9 mouse cellular contexts compared by ENCODE assay signal in the genomic region with DNA sequence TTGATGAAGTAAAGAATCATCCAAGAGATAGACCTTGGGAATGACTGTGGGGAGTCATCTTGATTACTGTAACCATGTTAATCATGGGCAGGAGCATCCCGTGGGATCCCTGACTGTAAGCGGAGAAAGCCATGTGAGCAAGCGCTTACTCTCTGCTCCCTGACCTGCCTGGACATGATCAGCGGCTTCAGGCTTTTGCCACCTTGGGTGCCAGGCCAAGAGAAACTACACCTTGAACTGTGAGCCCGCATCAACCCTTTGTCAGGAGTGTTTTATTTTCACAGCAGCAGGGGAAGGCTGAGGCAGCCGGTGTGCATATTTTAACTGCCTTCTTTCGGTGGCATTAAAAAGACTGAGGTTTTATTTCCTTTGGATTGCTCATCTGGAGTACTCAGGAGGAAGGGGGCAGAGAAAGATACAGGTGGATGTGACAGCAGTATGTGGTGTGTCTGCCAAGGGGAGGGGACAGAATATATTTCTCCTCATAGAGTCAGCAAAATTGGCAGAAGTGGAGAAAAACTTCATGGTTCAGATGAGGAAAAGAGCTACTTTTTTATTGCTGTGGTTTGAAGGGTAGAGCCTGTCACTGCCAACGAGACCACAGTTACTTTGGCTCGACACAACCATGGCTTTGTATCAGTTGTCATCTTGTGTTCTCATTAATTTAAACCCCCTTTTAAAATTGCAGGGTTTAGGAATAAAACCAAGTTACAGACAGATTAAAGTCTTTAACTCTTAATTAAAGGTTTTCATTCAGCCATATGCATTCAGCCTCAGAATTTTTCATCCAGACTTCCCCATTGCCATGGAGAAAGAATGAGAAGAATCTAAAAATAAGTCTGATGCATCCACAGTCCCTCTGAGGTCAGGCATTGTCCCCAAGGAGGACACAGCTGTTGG.
DNase-seq lines count a peak whose midpoint lies in the region; ATAC-seq lines count a peak whose summit lies in the region.
"Had no signal": no experiment of that assay in that cellular context is flagged by ENCODE, and none has a peak within 500 bp of the region (broad histone marks: within the 10 kb centered on the region; RNA-seq: fewer than 3 reads in every experiment).

No protein-coding gene starts in this region.

- intact Hi-C loops in left cerebral cortex, postnatal 4 days (cut with DNase I), result no loop called here

- H3K27ac ChIP-seq in embryonic facial prominence, embryonic 14.5 days (replicated peaks; ENCODE audit: low read depth, low read length), result no peak overlapping the region
- no peak overlapping the region for H3K27ac ChIP-seq in embryonic facial prominence, embryonic 10.5 days (replicated peaks)
- peak overlapping the region; percentile 18; the same call in 1 of the 2 replicates for H3K27ac ChIP-seq in hindbrain, embryonic 13.5 days
- peak overlapping the region; percentile 71 for H3K27ac ChIP-seq in midbrain, embryonic 10.5 days (replicated peaks)

- H3K9me3 ChIP-seq in embryonic facial prominence, embryonic 14.5 days (ENCODE audit: control insufficient read depth, low read length), result 0 out of 2 replicates have a peak, but pooled peaks cover 3% of the 10 kb centered on the region
- 0 out of 2 replicates have a peak, but pooled peaks cover 4% of the 10 kb centered on the region for H3K9me3 ChIP-seq in embryonic facial prominence, embryonic 10.5 days
- H3K9me3 ChIP-seq in hindbrain, embryonic 13.5 days, result peaks cover 11% of the 10 kb centered on the region
- no peaks in the 10 kb centered on the region; the same call in 1 of the 2 replicates for H3K9me3 ChIP-seq in midbrain, embryonic 10.5 days (replicated peaks)

- 61% methylated on average over 9 of the region's 9 CpGs for WGBS in embryonic facial prominence, embryonic 14.5 days
- WGBS in embryonic facial prominence, embryonic 10.5 days, result 81% methylated on average over 9 of the region's 9 CpGs
- 47% methylated on average over 9 of the region's 9 CpGs for WGBS in hindbrain, embryonic 13.5 days
- 60% methylated on average over 9 of the region's 9 CpGs for WGBS in midbrain, embryonic 10.5 days

- no peak overlapping the region for H3K4me2 ChIP-seq in embryonic facial prominence, embryonic 14.5 days (ENCODE audit: low read depth, low read length)
- no peak overlapping the region for H3K4me2 ChIP-seq in hindbrain, embryonic 13.5 days

- no peak overlapping the region for H3K9ac ChIP-seq in embryonic facial prominence, embryonic 14.5 days (ENCODE audit: low read depth, low read length)
- no peak overlapping the region for H3K9ac ChIP-seq in hindbrain, embryonic 13.5 days

- 0 out of 2 replicates have a peak, but pooled peaks have one; percentile 9 for ATAC-seq in embryonic facial prominence, embryonic 14.5 days (ENCODE audit: low read depth)
- no peak for ATAC-seq in hindbrain, embryonic 13.5 days (ENCODE audit: low FRiP score)

- H3K27me3 ChIP-seq in embryonic facial prominence, embryonic 14.5 days (replicated peaks; ENCODE audit: control insufficient read depth, insufficient read depth, low read length), result no peaks in the 10 kb centered on the region
- H3K27me3 ChIP-seq in embryonic facial prominence, embryonic 10.5 days (replicated peaks; ENCODE audit: low read depth, poor library complexity, severe bottlenecking), result no peaks in the 10 kb centered on the region
- H3K27me3 ChIP-seq in hindbrain, embryonic 13.5 days, result no peaks in the 10 kb centered on the region
- H3K27me3 ChIP-seq in midbrain, embryonic 10.5 days (ENCODE audit: low read depth, poor library complexity, severe bottlenecking), result no peaks in the 10 kb centered on the region

- no peaks in the 10 kb centered on the region for H3K36me3 ChIP-seq in embryonic facial prominence, embryonic 14.5 days (ENCODE audit: control insufficient read depth, insufficient read depth, low read length)
- no peaks in the 10 kb centered on the region for H3K36me3 ChIP-seq in embryonic facial prominence, embryonic 10.5 days (replicated peaks)
- H3K36me3 ChIP-seq in hindbrain, embryonic 13.5 days, result no peaks in the 10 kb centered on the region
- no peaks in the 10 kb centered on the region for H3K36me3 ChIP-seq in midbrain, embryonic 10.5 days

- H3K4me3 ChIP-seq in embryonic facial prominence, embryonic 14.5 days (ENCODE audit: low read depth, low read length), result no peak overlapping the region
- no peak overlapping the region for H3K4me3 ChIP-seq in embryonic facial prominence, embryonic 10.5 days
- no peak overlapping the region for H3K4me3 ChIP-seq in hindbrain, embryonic 13.5 days
- H3K4me3 ChIP-seq in midbrain, embryonic 10.5 days, result no peak overlapping the region

- H3K4me1 ChIP-seq in embryonic facial prominence, embryonic 14.5 days (ENCODE audit: control insufficient read depth, insufficient read depth, low read length), result no peaks in the 10 kb centered on the region
- no peaks in the 10 kb centered on the region for H3K4me1 ChIP-seq in embryonic facial prominence, embryonic 10.5 days
- H3K4me1 ChIP-seq in hindbrain, embryonic 13.5 days (replicated peaks), result peaks cover 7% of the 10 kb centered on the region; the same call in 1 of the 2 replicates
- peaks cover 24% of the 10 kb centered on the region for H3K4me1 ChIP-seq in midbrain, embryonic 10.5 days

- peak; percentile 30 for DNase-seq in embryonic facial prominence, embryonic 14.5 days (ENCODE audit: low spot score)
- DNase-seq in embryonic facial prominence, embryonic 10.5 days (ENCODE audit: low spot score), result no peak
- peak; percentile 39 for DNase-seq in brain, adult 2 months (ENCODE audit: low read depth, low spot score)
- DNase-seq in midbrain, embryonic 10.5 days (ENCODE audit: low spot score), result no peak
- no peak for DNase-seq in left cerebral cortex, postnatal 4 days
- DNase-seq in layer of hippocampus, adult 18-20 months (ENCODE audit: low spot score in 2 of 2), result no peak
- no peak for DNase-seq in layer of hippocampus, postnatal 25 days (ENCODE audit: extremely low spot score in 1 of 2, low spot score in 1 of 2)
- DNase-seq: lung, postnatal 4 days had no signal

Comparison
In these comparisons a context has a peak if more than half of its experiments do, and no peak if none do; other contexts are left out.
1. DNase-seq: peak in embryonic facial prominence, embryonic 14.5 days (single experiment) and brain, adult 2 months (single experiment); none in embryonic facial prominence, embryonic 10.5 days (single experiment), midbrain, embryonic 10.5 days (single experiment), left cerebral cortex, postnatal 4 days (single experiment), layer of hippocampus, adult 18-20 months (0 of 2) and layer of hippocampus, postnatal 25 days (0 of 2).
2. H3K27ac ChIP-seq: peak in hindbrain, embryonic 13.5 days (single experiment) and midbrain, embryonic 10.5 days (single experiment); none in embryonic facial prominence, embryonic 14.5 days (single experiment) and embryonic facial prominence, embryonic 10.5 days (single experiment).